Mouse (Mus musculus): ENCODE results near the gene Car5a. TPM values are rescaled to one million over a fixed set of nuclear protein-coding genes. Genes with fewer than 3 reads are reported as not detected.

Gene Car5a
- polyA plus RNA-seq, 1 experiment from 2014 or later, result not detected

DNA sequence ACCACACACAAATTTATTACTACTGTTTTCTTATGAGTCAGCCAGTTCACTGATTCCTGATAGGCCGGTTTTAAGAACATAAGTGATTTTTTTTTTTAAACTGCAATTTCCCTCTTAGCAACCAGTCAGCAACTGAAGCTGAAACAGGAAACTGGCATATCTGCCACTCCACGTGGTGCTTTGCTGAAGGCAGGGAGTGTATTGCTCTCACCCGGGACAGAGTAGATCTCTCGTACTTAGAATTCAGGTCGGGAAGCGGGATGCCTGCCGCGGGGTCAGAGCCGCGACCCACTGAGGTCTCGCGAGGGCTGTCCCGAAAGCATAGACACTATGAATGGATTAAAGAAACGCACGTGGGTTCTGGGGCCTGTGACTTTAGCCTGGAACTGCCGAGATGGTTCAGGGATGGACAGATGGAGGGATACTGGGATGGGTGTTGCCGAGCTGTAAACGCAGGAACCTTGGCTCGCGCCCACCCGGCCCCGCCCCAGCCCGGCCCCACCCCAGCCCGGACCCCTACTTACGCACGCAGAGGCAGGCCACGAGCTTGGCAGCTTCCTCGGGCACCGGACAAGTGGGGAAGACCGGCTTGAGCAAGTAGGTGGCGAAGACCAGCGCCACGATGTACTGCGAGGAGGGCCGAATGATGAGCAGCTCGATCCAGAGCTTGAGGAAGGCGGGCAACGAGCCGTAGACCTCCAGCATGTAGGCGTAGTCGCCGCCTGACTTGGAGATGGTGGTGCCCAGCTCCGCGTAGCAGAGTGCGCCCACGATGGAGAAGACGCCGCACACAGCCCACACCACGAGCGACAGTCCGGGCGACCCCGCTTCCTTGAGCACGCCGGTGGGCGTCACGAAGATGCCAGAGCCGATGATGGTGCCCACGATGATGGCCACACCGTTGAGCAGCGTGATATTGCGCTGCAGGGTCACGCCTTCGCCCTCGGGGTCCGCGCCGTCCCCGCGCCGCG lies 37.9 kb downstream of the Car5a start:
- Histone ChIP-seq H3K4me1 (peaks cover 76% of the 10 kb centered on the region), H3K27me3 (ENCODE audit: poor library complexity, severe bottlenecking) (peaks cover 21% of the 10 kb centered on the region), H3K9me3 (no peaks in the 10 kb centered on the region), H3K36me3 (replicated peaks) (no peaks in the 10 kb centered on the region), H3K27ac (peak overlapping the region; percentile 87), H3K4me3 (peak overlapping the region; percentile 85)
- WGBS, result under 1% methylated on average over 72 of the region's 72 CpGs
- peak; percentile 57 for DNase-seq (ENCODE audit: extremely low spot score, low spot score)

DNA sequence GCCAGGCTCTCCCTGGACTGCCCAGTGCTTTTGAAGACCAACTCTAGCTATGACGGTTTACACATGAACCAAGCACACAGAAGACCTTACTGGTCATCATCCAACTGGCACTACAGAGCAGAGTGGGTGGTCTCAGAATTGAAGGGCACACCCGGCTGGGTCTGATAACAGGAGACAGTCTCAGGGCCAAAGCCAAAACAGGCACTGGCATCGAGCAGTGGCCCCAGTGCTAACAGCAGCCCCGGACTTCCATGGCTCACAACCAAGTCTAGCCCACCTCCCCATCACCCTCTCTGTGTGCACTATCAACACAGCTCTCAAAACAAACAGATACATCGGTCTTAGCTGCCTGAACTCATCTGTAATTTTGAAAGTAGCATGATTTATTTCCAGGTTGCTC lies 38.8 kb downstream of the Car5a start:
- peak overlapping the region; percentile 85 for H3K4me3 ChIP-seq
- no peaks in the 10 kb centered on the region for H3K36me3 ChIP-seq (replicated peaks)
- no peak for DNase-seq (ENCODE audit: extremely low spot score, low spot score)
- H3K27me3 ChIP-seq (ENCODE audit: poor library complexity, severe bottlenecking), result peaks cover 17% of the 10 kb centered on the region
- 0 out of 2 replicates have a peak overlapping the region, but pooled peaks have one; percentile 87 for H3K27ac ChIP-seq
- no peaks in the 10 kb centered on the region for H3K9me3 ChIP-seq
- peaks cover 83% of the 10 kb centered on the region for H3K4me1 ChIP-seq
- WGBS, result 58% methylated on average over 5 of the region's 5 CpGs

DNA sequence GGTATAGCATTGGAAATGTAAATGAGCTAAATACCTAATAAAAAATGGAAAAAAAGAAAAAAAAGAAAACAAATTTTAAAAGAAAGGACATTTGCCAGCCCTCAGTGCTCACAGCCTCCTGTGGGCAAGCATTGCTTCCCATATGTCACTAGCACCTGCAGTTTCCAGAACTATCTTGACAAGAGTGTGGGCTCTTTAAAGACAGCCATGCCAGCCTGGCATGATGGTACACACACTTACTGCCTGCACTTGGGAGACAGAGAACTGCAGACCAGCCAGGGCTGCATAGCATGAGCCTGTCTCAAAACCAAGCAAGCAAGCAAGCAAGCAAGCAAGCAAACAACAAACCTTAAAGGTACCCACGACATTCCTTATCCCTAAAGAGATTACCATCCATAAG lies 39.3 kb downstream of the Car5a start:
- Histone ChIP-seq H3K27ac (no peak overlapping the region), H3K9me3 (no peaks in the 10 kb centered on the region), H3K4me1 (peaks cover 83% of the 10 kb centered on the region), H3K36me3 (replicated peaks) (no peaks in the 10 kb centered on the region), H3K27me3 (ENCODE audit: poor library complexity, severe bottlenecking) (peaks cover 17% of the 10 kb centered on the region), H3K4me3 (peak overlapping the region; percentile 85)
- WGBS, result 67% methylated on average over 1 of the region's 1 CpGs
- DNase-seq (ENCODE audit: extremely low spot score, low spot score), result no peak

DNA sequence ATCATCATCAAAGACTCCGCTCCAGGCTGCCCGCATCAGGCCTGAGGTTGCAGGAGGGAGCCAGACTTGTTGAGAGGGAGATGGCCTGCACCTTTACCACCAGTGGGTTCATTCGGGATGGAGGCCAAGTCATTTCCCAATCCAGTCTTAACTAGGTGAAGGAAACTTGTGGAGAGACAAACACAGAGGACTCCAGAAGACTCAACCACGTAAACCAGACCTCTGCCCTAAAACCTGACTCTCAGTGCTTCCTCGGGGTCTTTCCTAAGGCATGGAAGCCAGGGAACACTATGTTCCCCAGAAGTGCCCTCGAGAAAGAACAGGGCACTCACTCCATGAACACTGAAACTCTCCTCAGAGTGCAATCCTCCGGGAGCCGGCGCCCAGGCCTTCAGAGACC lies 39.7 kb downstream of the Car5a start:
- peaks cover 85% of the 10 kb centered on the region for H3K4me1 ChIP-seq
- DNase-seq (ENCODE audit: extremely low spot score, low spot score), result no peak
- 87% methylated on average over 9 of the region's 9 CpGs for WGBS

DNA sequence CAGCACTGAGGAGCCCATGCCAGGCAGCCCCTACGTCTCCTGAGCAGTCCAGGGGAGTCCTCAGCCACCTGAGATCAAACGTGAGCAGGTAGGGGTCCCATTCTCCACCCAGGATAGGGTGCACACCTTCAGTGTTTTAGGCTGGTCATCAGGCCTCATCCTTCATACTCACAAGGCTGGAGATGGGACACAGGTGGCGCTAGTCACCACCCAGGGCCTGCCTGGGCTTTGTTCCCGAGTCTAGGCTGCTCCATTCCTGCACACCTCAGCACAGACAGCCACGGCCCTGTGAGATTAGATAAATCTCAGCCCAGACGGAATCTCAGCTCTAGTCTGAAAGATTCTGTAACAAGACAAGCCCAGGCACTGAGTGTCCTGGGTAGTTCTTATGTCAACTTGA lies 40.7 kb downstream of the Car5a start:
- 74% methylated on average over 6 of the region's 6 CpGs for WGBS
- peaks cover 88% of the 10 kb centered on the region for H3K4me1 ChIP-seq
- 0 out of 2 replicates have a peak, but pooled peaks cover 2% of the 10 kb centered on the region for H3K36me3 ChIP-seq (replicated peaks)

More for the DNA sequence above, 39.7 kb downstream of the Car5a start:
- Histone ChIP-seq H3K27ac (no peak overlapping the region), H3K4me3 (peak overlapping the region; percentile 85), H3K9me3 (no peaks in the 10 kb centered on the region), H3K36me3 (replicated peaks) (no peaks in the 10 kb centered on the region), H3K27me3 (ENCODE audit: poor library complexity, severe bottlenecking) (peaks cover 17% of the 10 kb centered on the region)

DNA sequence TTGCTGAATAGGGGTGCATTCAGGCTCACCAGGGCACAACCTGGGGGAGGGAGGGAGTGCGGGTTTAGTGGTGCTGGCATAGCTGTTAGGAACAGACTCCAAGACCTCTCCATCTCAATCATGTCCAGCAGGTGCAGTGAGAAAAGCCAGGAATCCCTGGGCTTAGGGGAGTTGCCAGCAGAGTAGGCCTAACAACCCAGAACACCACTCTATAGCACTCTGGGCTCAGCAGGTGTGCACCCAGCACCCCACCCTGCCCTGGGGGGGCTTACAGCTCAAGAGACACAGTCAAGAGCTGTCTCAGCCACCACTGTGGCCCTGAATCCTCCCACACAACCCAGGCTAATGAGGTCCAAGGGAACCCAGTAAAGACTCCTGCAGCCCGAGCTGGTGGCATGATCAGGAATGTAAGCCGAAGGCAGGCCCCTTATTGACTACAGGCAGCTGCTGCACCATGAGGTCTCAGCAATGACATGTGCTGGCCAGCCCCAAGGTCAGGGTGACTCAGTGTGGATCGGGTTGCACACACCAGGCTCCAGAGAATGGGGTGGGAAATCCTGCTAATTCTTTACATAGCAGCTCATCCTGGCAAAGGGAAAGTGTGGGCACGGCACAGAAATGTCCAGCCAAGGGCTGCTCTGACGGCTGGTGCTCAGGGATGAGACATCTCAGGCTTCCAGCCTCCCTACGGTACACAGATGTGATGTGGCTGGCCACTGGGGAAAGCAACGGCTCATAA lies 43.0 kb downstream of the Car5a start:
- peaks cover 88% of the 10 kb centered on the region for H3K4me1 ChIP-seq
- H3K27me3 ChIP-seq (ENCODE audit: poor library complexity, severe bottlenecking), result no peaks in the 10 kb centered on the region
- WGBS, result 65% methylated on average over 8 of the region's 8 CpGs
- DNase-seq (ENCODE audit: extremely low spot score, low spot score), result no peak
- H3K9me3 ChIP-seq, result no peaks in the 10 kb centered on the region
- H3K36me3 ChIP-seq (replicated peaks), result 0 out of 2 replicates have a peak, but pooled peaks cover 2% of the 10 kb centered on the region
- peak overlapping the region; percentile 4; the same call in 1 of the 2 replicates for H3K27ac ChIP-seq
- no peak overlapping the region for H3K4me3 ChIP-seq

More for the DNA sequence above, 40.7 kb downstream of the Car5a start:
- H3K27me3 ChIP-seq (ENCODE audit: poor library complexity, severe bottlenecking), result peaks cover 11% of the 10 kb centered on the region
- H3K9me3 ChIP-seq, result no peaks in the 10 kb centered on the region
- no peak overlapping the region for H3K4me3 ChIP-seq
- no peak overlapping the region for H3K27ac ChIP-seq
- no peak for DNase-seq (ENCODE audit: extremely low spot score, low spot score)

DNA sequence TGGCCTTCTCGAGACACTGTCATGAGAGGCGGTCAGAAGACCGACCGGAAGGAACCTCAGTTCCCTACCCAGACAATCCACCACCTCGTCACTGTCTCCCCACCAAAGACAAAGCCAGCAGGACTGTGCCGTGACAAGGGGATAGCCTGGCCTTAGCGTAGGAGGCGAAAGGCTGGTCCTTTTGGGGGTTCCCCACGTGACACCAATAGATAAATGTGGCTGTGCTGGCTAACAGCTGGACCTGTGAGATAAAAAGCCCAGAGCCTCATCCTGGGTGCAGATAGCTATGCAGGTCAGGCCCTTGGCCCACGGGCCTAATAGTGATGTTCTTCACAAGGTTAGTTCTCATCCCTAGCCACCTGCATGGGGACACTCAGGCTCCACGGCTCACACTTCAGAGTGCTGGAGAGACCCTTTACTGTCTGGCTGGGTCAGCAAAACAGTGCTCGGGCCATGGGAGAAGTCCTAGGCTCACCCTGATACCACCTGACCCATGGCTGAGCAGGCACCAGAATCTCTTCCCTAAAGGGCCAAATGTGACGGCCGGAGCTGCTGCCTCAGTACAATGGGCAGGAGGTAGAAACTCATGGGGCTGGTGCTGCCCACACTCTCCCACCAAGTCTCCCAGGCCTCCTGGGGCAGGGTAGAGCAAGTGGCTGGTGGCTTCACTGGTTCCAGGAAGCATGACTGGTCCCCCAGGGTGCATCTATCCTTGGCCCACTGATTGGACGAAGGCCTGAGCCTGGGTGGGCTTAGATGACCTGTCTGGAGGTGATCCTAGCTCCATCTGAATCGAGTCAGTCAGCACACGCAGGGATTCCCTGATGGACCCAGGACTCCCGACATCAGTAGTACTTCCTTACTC lies 45.3 kb downstream of the Car5a start:
- 73% methylated on average over 18 of the region's 18 CpGs for WGBS
- Histone ChIP-seq H3K9me3 (no peaks in the 10 kb centered on the region), H3K4me1 (peaks cover 79% of the 10 kb centered on the region), H3K4me3 (peak overlapping the region; percentile 29; the same call in 1 of the 2 replicates), H3K36me3 (replicated peaks) (peaks cover 21% of the 10 kb centered on the region), H3K27me3 (ENCODE audit: poor library complexity, severe bottlenecking) (no peaks in the 10 kb centered on the region), H3K27ac (peak overlapping the region; percentile 85)
- no peak for DNase-seq (ENCODE audit: extremely low spot score, low spot score)

DNA sequence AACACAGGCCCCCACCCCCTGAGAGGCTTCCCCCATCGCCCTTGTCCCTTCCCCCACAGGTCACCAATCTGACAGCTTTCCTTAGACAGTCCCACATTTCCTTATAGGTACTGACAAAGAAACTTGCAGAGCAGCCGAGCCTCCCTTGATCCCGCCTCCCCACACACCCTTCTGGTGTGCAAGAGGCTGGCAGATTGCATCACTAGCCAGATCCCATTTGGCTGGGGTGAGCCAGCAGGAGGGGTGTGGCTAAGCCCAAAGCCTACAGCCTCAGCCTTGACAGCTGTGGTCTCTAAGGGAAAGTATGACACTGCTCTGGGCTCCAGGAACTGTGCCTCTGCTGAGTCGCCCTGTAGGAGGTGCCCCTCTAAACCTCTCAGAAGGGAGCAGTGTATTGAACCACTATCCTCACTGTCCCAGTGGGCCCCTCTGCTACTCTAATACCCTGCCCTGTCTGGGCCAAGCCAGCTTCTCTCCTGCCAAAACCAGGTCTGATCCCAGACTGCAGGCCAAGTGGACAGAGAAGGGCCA lies 46.2 kb downstream of the Car5a start:
- H3K4me1 ChIP-seq, result peaks cover 70% of the 10 kb centered on the region
- peak; percentile 64 for DNase-seq (ENCODE audit: extremely low spot score, low spot score)
- H3K27me3 ChIP-seq (ENCODE audit: poor library complexity, severe bottlenecking), result no peaks in the 10 kb centered on the region
- no peaks in the 10 kb centered on the region for H3K9me3 ChIP-seq
- H3K36me3 ChIP-seq (replicated peaks), result peaks cover 31% of the 10 kb centered on the region
- H3K27ac ChIP-seq, result peak overlapping the region; percentile 85
- H3K4me3 ChIP-seq, result peak overlapping the region; percentile 29
- 10% methylated on average over 4 of the region's 4 CpGs for WGBS

DNA sequence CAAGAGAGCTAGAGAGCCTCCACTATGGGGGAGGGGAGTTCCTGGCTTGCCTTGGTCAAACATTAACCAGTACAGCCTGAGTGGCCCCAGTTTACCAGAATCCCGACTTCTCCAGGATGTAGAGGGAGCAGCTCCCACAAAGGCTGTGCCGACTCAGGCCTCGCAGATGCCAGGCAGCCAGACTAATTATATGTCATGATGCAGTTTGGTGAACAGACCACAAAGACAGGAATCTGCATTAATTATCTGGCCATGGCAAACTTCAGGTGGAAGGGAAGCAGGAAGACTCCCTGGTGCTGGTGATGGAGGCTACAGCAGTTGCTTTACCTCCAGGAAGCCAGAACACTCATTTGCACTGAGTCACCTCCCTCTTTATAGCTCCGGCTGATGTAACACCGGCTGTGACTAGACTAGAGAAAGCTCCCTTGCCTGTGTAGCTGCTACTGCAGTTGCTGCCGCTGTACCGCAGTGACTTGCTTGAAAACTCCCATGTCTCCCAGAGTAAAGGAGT lies 46.8 kb downstream of the Car5a start:
- DNase-seq (ENCODE audit: extremely low spot score, low spot score), result no peak
- 45% methylated on average over 7 of the region's 7 CpGs for WGBS
- H3K9me3 ChIP-seq, result no peaks in the 10 kb centered on the region
- H3K4me1 ChIP-seq, result peaks cover 66% of the 10 kb centered on the region
- H3K4me3 ChIP-seq, result peak overlapping the region; percentile 29
- peaks cover 35% of the 10 kb centered on the region for H3K36me3 ChIP-seq (replicated peaks)
- no peaks in the 10 kb centered on the region for H3K27me3 ChIP-seq (ENCODE audit: poor library complexity, severe bottlenecking)
- peak overlapping the region; percentile 85 for H3K27ac ChIP-seq

DNA sequence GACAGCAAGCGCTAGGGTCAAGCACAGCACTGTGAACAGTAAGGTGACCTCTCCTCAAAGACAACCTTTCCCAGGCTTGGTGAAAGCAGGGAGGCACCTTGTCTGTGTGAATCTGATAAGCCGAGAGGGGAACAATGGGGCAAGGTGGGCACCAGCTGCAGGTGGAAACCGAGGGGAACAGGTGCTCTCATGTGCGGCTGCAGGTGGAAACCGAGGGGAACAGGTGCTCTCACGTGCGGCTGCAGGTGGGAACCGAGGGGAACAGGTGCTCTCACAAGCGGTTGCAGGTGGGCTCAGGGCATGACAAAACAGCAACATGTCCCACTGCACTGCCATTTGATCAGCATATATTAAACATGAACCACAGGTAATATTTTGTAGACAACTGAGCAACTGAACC lies 47.5 kb downstream of the Car5a start:
- WGBS, result 87% methylated on average over 9 of the region's 9 CpGs
- H3K27ac ChIP-seq, result peak overlapping the region; percentile 85

DNA sequence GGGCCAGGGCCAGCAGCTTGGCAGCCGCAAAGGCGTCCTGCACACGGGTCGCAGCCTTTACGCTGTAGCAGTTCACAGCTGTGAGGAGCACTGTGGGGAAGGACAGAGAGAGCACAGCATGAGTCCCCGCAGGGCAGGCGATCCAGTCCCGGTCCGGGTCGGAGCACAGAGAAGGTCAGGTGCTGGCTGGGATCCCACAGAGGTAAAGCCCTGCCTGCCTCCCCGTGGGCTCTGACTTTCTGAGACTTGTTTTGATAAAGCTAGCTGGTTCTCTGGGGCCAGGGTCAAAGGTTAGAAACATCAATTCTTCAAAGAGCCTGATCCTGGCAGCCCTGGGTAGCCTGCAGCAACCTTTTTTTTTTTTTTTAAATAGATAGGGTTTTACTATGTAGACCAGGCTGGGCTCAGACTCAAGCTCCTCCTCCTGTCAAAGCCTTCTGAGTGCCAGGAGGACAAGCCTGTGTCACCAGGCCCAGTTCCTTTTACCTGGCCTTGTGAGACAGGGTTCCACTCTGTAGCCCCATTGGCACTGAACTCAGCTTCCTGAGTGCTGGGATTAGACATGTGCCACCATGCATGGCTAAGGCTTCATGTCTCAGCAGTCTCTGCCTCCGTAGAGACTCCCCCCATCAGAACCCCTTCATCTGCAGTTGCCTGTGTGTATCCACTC lies 48.1 kb downstream of the Car5a start:
- Histone ChIP-seq H3K27ac (peak overlapping the region; percentile 85), H3K4me1 (peaks cover 54% of the 10 kb centered on the region), H3K27me3 (ENCODE audit: poor library complexity, severe bottlenecking) (no peaks in the 10 kb centered on the region), H3K36me3 (replicated peaks) (peaks cover 48% of the 10 kb centered on the region), H3K9me3 (no peaks in the 10 kb centered on the region), H3K4me3 (no peak overlapping the region)
- 43% methylated on average over 12 of the region's 12 CpGs for WGBS
- DNase-seq (ENCODE audit: extremely low spot score, low spot score), result no peak

More for the DNA sequence above, 47.5 kb downstream of the Car5a start:
- no peaks in the 10 kb centered on the region for H3K9me3 ChIP-seq
- H3K4me3 ChIP-seq, result no peak overlapping the region
- no peaks in the 10 kb centered on the region for H3K27me3 ChIP-seq (ENCODE audit: poor library complexity, severe bottlenecking)
- peaks cover 42% of the 10 kb centered on the region for H3K36me3 ChIP-seq (replicated peaks)
- no peak for DNase-seq (ENCODE audit: extremely low spot score, low spot score)
- peaks cover 60% of the 10 kb centered on the region for H3K4me1 ChIP-seq

All from forebrain, embryonic 10.5 days (tissue).